Comparison of ENCODE assay signal across 16 mouse cellular contexts in the genomic region with DNA sequence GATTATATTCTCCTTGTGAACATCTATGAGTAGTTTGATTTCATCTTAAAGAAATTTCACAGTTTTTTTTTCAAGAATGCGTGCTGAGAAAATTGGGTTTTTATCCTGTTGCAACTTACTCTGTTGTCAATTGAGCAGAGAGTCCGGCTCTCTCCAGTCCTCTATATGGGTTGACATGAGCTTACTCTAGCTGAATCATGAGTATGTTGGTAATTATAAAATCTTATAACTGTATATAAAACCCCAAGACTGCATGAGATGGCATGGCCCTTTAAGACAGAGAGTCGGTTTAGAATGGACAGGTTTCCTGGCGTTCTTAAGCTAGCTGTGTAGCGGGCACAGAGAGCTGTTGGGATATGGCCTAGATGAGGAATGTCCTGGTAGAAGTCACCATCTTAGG. TPM values are rescaled to one million over a fixed set of nuclear protein-coding genes. Genes with fewer than 3 reads are reported as not detected.
"Had no signal": no experiment of that assay in that cellular context is flagged by ENCODE, and none has a peak within 500 bp of the region (broad histone marks: within the 10 kb centered on the region; RNA-seq: fewer than 3 reads in every experiment).

Gene Tcp10a (plus strand): TSS at position 301 of the 400 bp plus-strand sequence.

RNA-seq across cellular contexts. Expression of gene Tcp10a, which starts in this region (rescaled TPM):
- polyA plus RNA-seq: cortical plate, adult 2 months; embryonic facial prominence, embryonic 10.5 days; embryonic facial prominence, embryonic 11.5 days; embryonic facial prominence, embryonic 12.5 days; embryonic facial prominence, embryonic 13.5 days; embryonic facial prominence, embryonic 14.5 days; embryonic facial prominence, embryonic 15.5 days; erythroblast, embryonic 14.5 days; forebrain, embryonic 10.5 days; forebrain, embryonic 11.5 days; forebrain, embryonic 12.5 days; forebrain, embryonic 13.5 days; forebrain, embryonic 14.5 days; forebrain, embryonic 15.5 days; forebrain, embryonic 16.5 days; forebrain, postnatal 0 days had no signal
